Mouse (Mus musculus): ENCODE results near the gene 2610318N02Rik. TPM values are rescaled to one million over a fixed set of nuclear protein-coding genes. Genes with fewer than 3 reads are reported as not detected.
"Not testable (repeated sequence)": the region's sequence is repeated elsewhere in the genome, so short reads cannot be mapped to it uniquely, and the experiment has no call there.

2610318N02Rik gene
- total RNA-seq (2014; fragmentation: Nextera tagmentation): 18.3 and 27.6 TPM in 2 replicates
- 8.8 and 10.6 TPM in 2 replicates for total RNA-seq (2017)
- polyA plus RNA-seq (2012): 8.1 and 9.0 TPM in 2 replicates

- H3K9me3 ChIP-seq (replicated peaks): no peaks in the 10 kb centered on the region
- peaks cover 44% of the 10 kb centered on the region for H3K36me3 ChIP-seq (replicated peaks)
- H3K27me3 ChIP-seq (ENCODE audit: insufficient read depth, low read length): peaks cover 12% of the 10 kb centered on the region
- peaks cover 14% of the 10 kb centered on the region for H3K4me1 ChIP-seq (ENCODE audit: insufficient read depth, low read depth, low read length)
- peak; percentile 86 for ATAC-seq (ENCODE audit: extremely low read depth, insufficient number of reproducible peaks, low FRiP score, poor library complexity, severe bottlenecking)
- H3K4me3 ChIP-seq (ENCODE audit: low read depth, low read length): peak within 1 kb of the TSS; percentile 68
- TF ChIP-seq POLR2AphosphoS5 (IDR thresholded peaks at IDR 0.05; ENCODE audit: insufficient replicate concordance, low read depth, low read length): no peak
- DNase-seq (ENCODE audit: low spot score): peak; percentile 83
Measured at GRCm38 (mm10) chr16:17124871-17125520, at the start of gene 2610318N02Rik. Gene 2610318N02Rik, minus strand, starts transcription at chr16:17125167.

- ATAC-seq (ENCODE audit: extremely low read depth, insufficient number of reproducible peaks, low FRiP score, poor library complexity, severe bottlenecking) (no peak), DNase-seq (ENCODE audit: low spot score) (no peak)
- peaks cover 3% of the 10 kb centered on the region; the same call in 1 of the 2 replicates for H3K4me1 ChIP-seq (ENCODE audit: insufficient read depth, low read depth, low read length)
- no peaks in the 10 kb centered on the region for H3K9me3 ChIP-seq (replicated peaks)
- no peaks in the 10 kb centered on the region for H3K27me3 ChIP-seq (ENCODE audit: insufficient read depth, low read length)
- H3K36me3 ChIP-seq (replicated peaks): peaks cover 89% of the 10 kb centered on the region
- TF ChIP-seq GATA1 (IDR thresholded peaks at IDR 0.05; ENCODE audit: borderline replicate concordance, low read length) (no peak), POLR2AphosphoS5 (IDR thresholded peaks at IDR 0.05; ENCODE audit: insufficient replicate concordance, low read depth, low read length) (no peak), TAL1 (conservative IDR thresholded peaks at IDR 0.05; ENCODE audit: low read depth, low read length) (no peak), CTCF (IDR thresholded peaks at IDR 0.05; ENCODE audit: low read depth, low read length) (no peak)
- no peak overlapping the region for H3K4me3 ChIP-seq (ENCODE audit: low read depth, low read length)
Measured at GRCm38 (mm10) chr16:17168049-17168448, 43.1 kb upstream of the 2610318N02Rik start.

DNA sequence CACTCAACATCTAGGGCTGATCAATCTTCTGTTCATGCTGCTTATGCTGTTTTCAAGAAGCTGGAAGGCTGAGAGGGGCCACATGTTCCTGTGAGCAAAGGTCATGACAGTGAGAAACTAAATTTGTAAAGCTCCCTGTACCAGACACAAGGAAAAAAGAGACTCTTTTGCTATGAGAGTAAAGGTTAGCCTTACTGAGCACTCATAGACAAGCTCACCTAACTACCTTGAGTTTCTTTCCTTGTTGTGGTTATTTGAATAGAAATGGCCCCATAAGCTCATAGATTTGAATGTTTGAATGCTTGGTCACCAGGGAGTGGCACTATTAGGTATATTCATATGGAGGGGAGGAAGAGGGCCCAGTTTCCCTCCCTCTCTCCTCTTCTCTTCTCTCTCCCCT is 42.2 kb upstream of the 2610318N02Rik start:
- no peaks in the 10 kb centered on the region for H3K9me3 ChIP-seq (replicated peaks)
- H3K4me1 ChIP-seq (ENCODE audit: insufficient read depth, low read depth, low read length): peaks cover 3% of the 10 kb centered on the region; the same call in 1 of the 2 replicates
- no peak for DNase-seq (ENCODE audit: low spot score)
- H3K27me3 ChIP-seq (ENCODE audit: insufficient read depth, low read length): no peaks in the 10 kb centered on the region
- H3K36me3 ChIP-seq (replicated peaks): peaks cover 89% of the 10 kb centered on the region
- no peak overlapping the region for H3K4me3 ChIP-seq (ENCODE audit: low read depth, low read length)
- ATAC-seq (ENCODE audit: extremely low read depth, insufficient number of reproducible peaks, low FRiP score, poor library complexity, severe bottlenecking): no peak
- no peak for TF ChIP-seq GATA2 (IDR thresholded peaks at IDR 0.05; ENCODE audit: borderline replicate concordance, low read depth, low read length)
- no peak for TF ChIP-seq POLR2AphosphoS5 (IDR thresholded peaks at IDR 0.05; ENCODE audit: insufficient replicate concordance, low read depth, low read length)
- no peak for TF ChIP-seq GATA1 (IDR thresholded peaks at IDR 0.05; ENCODE audit: borderline replicate concordance, low read length)
- TF ChIP-seq TAL1 (conservative IDR thresholded peaks at IDR 0.05; ENCODE audit: low read depth, low read length): no peak
- no peak for TF ChIP-seq CTCF (IDR thresholded peaks at IDR 0.05; ENCODE audit: low read depth, low read length)

DNA sequence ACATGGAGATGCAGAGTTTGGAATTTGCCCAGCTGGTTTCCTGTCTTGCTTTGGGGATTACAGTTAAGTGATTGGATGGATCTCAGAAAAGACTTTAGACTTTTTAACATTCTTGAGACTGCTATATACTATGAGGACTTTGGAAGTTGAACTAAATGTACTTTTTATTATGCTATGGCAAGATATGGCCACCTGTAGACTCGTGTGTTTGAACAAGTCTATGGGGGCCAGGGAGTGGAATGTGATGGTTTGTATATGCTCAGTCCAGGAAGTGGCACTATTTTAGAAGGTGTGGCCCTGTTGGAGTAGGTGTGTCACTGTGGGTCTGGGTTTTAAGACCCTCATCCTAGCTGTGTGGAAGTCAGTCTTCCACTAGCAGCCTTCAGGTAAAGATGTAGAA is 40.5 kb upstream of the 2610318N02Rik start:
- not testable (repeated sequence) for H3K27me3 ChIP-seq (ENCODE audit: insufficient read depth, low read length); DNase-seq (ENCODE audit: low spot score); H3K4me1 ChIP-seq (ENCODE audit: insufficient read depth, low read depth, low read length); H3K9me3 ChIP-seq (replicated peaks); H3K4me3 ChIP-seq (ENCODE audit: low read depth, low read length); ATAC-seq (ENCODE audit: extremely low read depth, insufficient number of reproducible peaks, low FRiP score, poor library complexity, severe bottlenecking)
- peaks cover 86% of the 10 kb centered on the region for H3K36me3 ChIP-seq (replicated peaks)

DNA sequence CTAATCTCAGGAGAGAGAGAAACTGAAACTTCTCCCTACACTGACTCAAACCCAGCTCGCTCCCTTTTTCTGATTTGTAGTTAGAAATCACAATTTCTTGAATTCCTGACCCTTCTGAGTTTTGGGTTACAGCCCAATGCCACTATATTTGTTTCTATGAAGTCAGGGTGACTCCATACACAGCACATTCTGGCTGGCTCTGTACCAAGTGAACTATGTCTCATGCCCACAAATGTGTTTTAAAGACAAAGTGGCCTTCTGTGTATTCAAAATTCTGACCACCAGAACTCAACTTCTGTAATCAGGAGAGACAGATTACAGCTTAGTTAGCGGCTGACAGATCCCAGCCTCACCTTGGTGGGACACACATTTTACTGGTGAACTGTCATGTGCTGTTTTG is 29.4 kb upstream of the 2610318N02Rik start:
- peaks cover 95% of the 10 kb centered on the region for H3K36me3 ChIP-seq (replicated peaks)
- TF ChIP-seq POLR2AphosphoS5 (IDR thresholded peaks at IDR 0.05; ENCODE audit: insufficient replicate concordance, low read depth, low read length) (no peak), TAL1 (conservative IDR thresholded peaks at IDR 0.05; ENCODE audit: low read depth, low read length) (no peak), GATA2 (IDR thresholded peaks at IDR 0.05; ENCODE audit: borderline replicate concordance, low read depth, low read length) (no peak), CTCF (IDR thresholded peaks at IDR 0.05; ENCODE audit: low read depth, low read length) (no peak), GATA1 (IDR thresholded peaks at IDR 0.05; ENCODE audit: borderline replicate concordance, low read length) (no peak)
- peaks cover 21% of the 10 kb centered on the region for H3K4me1 ChIP-seq (ENCODE audit: insufficient read depth, low read depth, low read length)
- ATAC-seq (ENCODE audit: extremely low read depth, insufficient number of reproducible peaks, low FRiP score, poor library complexity, severe bottlenecking) (no peak), DNase-seq (ENCODE audit: low spot score) (no peak)
- H3K9me3 ChIP-seq (replicated peaks): no peaks in the 10 kb centered on the region
- H3K27me3 ChIP-seq (ENCODE audit: insufficient read depth, low read length): no peaks in the 10 kb centered on the region
- H3K4me3 ChIP-seq (ENCODE audit: low read depth, low read length): no peak overlapping the region

DNA sequence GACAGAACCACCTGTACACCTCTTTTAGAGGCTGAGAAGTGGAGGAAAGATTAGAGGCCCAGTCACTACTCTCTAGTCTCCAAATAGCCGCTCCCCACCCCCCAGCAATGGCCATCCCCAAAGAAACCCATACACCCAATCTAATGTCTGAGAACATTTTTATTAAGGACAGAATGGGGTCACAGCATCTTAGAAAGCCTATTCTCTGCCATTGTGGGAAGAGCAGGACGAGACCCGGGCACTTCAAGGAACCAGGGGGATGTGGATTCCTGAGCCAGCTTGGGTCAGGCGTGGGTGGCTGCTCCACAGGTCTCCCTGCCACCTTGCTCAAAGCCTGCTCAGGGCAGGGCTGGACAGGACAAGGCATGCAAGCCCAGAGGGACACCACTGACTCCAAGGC is 26.9 kb upstream of the 2610318N02Rik start:
- no peak for TF ChIP-seq GATA1 (IDR thresholded peaks at IDR 0.05; ENCODE audit: borderline replicate concordance, low read length)
- TF ChIP-seq POLR2AphosphoS5 (IDR thresholded peaks at IDR 0.05; ENCODE audit: insufficient replicate concordance, low read depth, low read length): no peak
- TF ChIP-seq TAL1 (conservative IDR thresholded peaks at IDR 0.05; ENCODE audit: low read depth, low read length): no peak
- TF ChIP-seq CTCF (IDR thresholded peaks at IDR 0.05; ENCODE audit: low read depth, low read length): no peak
- no peak for TF ChIP-seq GATA2 (IDR thresholded peaks at IDR 0.05; ENCODE audit: borderline replicate concordance, low read depth, low read length)
- ATAC-seq (ENCODE audit: extremely low read depth, insufficient number of reproducible peaks, low FRiP score, poor library complexity, severe bottlenecking): no peak
- Histone ChIP-seq H3K36me3 (replicated peaks) (peaks cover 80% of the 10 kb centered on the region), H3K4me3 (ENCODE audit: low read depth, low read length) (no peak overlapping the region), H3K9me3 (replicated peaks) (no peaks in the 10 kb centered on the region), H3K27me3 (ENCODE audit: insufficient read depth, low read length) (no peaks in the 10 kb centered on the region), H3K4me1 (ENCODE audit: insufficient read depth, low read depth, low read length) (peaks cover 39% of the 10 kb centered on the region)
- no peak for DNase-seq (ENCODE audit: low spot score)
